Mouse (Mus musculus) embryonic fibroblast, embryonic 13.5 days (primary cell): ENCODE measurements around the gene Taf1c.

Experiments used
- CTCF ChIP-seq: IDR thresholded peaks from 2 replicates; pipeline ENCODE4 v1.5.1; 2011; ENCODE audit warnings: mild to moderate bottlenecking, control low read depth, low read length, moderate library complexity, borderline replicate concordance; ENCODE audit not compliant: insufficient read depth
- POLR2A ChIP-seq: IDR thresholded peaks from 2 replicates; pipeline ENCODE4 v1.6.1; 2011; ENCODE audit warnings: low read depth, mild to moderate bottlenecking, control low read depth, low read length, moderate library complexity

- TF ChIP-seq POLR2A (no peak), CTCF (no peak)
These were observed 38.7 kb downstream of the Taf1c start for GRCm38 (mm10) chr8:119566367-119566766.
